Mouse (Mus musculus) bone marrow, adult 2 months (tissue): Measurements from ENCODE around the gene Cldn6.

Experiments used
- CTCF ChIP-seq: fragments of 200-500 bp; IDR thresholded peaks from 2 replicates; pipeline ENCODE4 v1.5.1; 2011; ENCODE audit warnings: low read length, control low read depth; ENCODE audit not compliant: control insufficient read depth, insufficient read depth
- POLR2A ChIP-seq: fragments of 200-500 bp; IDR thresholded peaks from 2 replicates; pipeline ENCODE4 v1.6.1; 2011; ENCODE audit warnings: low read depth, mild to moderate bottlenecking, control low read depth, low read length, borderline replicate concordance; ENCODE audit not compliant: control insufficient read depth

- no peak for TF ChIP-seq POLR2A
- no peak for TF ChIP-seq CTCF
These were observed 13.5 kb upstream of the Cldn6 start for GRCm38 (mm10) chr17:23665511-23665910.
